Mouse (Mus musculus) stomach, embryonic 15.5 days (tissue): ENCODE results near the gene Mboat1. TPM values are rescaled to one million over a fixed set of nuclear protein-coding genes. Genes with fewer than 3 reads are reported as not detected.

ENCODE experiments used
- ATAC-seq: fragments of 200-750 bp; cut with Nextera tagmentation; 2 replicates; pipeline ENCODE4 v1.8.0; 2017; ENCODE audit warnings: low read depth, moderate number of reproducible peaks, moderate TSS enrichment; ENCODE audit not compliant: insufficient read depth, low FRiP score
- H3K27ac ChIP-seq: fragments of 300-500 bp; sonication (generic); 2 replicates; pipeline ENCODE4 v1.5.1; 2015; ENCODE audit warnings: mild to moderate bottlenecking, inconsistent platforms
- H3K27me3 ChIP-seq: fragments of 300-500 bp; sonication (generic); replicated peaks from 2 replicates; pipeline ENCODE4 v1.6.1; 2015; ENCODE audit warnings: inconsistent platforms
- H3K36me3 ChIP-seq: fragments of 300-500 bp; sonication (generic); 2 replicates; pipeline ENCODE4 v1.6.1; 2015; ENCODE audit warnings: inconsistent platforms
- H3K4me1 ChIP-seq: fragments of 300-500 bp; sonication (generic); 2 replicates; pipeline ENCODE4 v1.6.1; 2015; ENCODE audit warnings: inconsistent platforms
- H3K4me2 ChIP-seq: fragments of 300-500 bp; sonication (generic); 2 replicates; pipeline ENCODE4 v1.6.1; 2015; ENCODE audit warnings: mild to moderate bottlenecking, inconsistent platforms
- H3K4me3 ChIP-seq: fragments of 300-500 bp; sonication (generic); replicated peaks from 2 replicates; pipeline ENCODE4 v1.5.1; 2015; ENCODE audit warnings: inconsistent platforms
- H3K9ac ChIP-seq: fragments of 300-500 bp; sonication (generic); 2 replicates; pipeline ENCODE4 v1.6.1; 2015; ENCODE audit warnings: inconsistent platforms
- H3K9me3 ChIP-seq: fragments of 300-500 bp; sonication (generic); 2 replicates; pipeline ENCODE4 v1.6.1; 2016; ENCODE audit warnings: inconsistent platforms
- WGBS: fragments of 180-500 bp; shearing (Covaris S2); methylation state at CpG from one replicate; pipeline ENCODE4 v1.1.7; 2015; 5-methylcytosine and 5-hydroxymethylcytosine counted together
- polyA plus RNA-seq: library from polyadenylated mRNA; unstranded; fragments of >200 nt; fragmentation: Nextera tagmentation; extraction: Ambion mirVana; gene quantifications from 2 replicates; pipeline ENCODE4 v1.2.1, GENCODE M21; 2015

Mboat1 gene
- polyA plus RNA-seq, 1 experiment from 2014 or later: 54.3 TPM

DNA sequence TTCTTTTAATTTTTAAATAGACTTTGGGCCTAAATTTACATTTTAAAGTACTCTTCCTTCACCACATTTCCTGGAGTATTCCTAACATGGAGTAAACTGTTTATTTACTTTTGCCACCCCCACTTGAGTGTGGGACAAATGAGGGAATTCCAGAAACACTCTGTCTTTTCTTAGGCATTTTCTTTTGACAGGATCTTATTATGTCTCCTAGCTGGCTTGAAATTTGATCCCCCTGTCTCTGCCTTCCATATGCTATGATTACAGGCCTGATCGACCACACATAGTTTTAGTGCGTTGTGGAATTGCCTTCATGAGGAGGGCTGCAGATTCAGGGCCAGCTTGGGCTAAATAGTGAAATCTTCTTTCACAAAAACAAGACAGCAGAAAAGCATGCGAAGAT lies 85.0 kb downstream of the Mboat1 start:
- no peak for ATAC-seq
- Histone ChIP-seq H3K9me3 (no peaks in the 10 kb centered on the region), H3K36me3 (peaks cover 9% of the 10 kb centered on the region; the same call in 1 of the 2 replicates), H3K27me3 (no peaks in the 10 kb centered on the region), H3K9ac (no peak overlapping the region), H3K4me1 (no peaks in the 10 kb centered on the region), H3K27ac (no peak overlapping the region), H3K4me3 (no peak overlapping the region), H3K4me2 (no peak overlapping the region)
- 25% methylated on average over 3 of the region's 3 CpGs for WGBS

DNA sequence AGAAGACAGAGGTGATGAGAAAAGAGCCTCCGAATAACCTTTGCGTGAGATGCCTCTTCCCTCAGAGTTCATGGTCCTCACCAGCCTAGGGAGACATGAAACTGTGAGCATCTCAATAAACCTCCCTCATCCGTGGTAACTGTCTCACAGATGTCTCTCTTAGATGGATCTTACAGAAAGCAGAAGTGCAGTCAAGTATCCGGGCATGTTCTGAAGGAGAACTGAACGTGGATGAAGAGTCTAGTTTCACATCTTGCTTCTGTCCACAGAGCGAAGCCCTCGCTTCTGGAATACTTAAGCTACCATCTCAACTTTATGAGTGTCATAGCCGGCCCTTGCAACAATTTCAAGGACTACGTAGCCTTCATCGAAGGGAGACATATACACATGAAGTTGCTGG lies 87.8 kb downstream of the Mboat1 start:
- 92% methylated on average over 10 of the region's 10 CpGs for WGBS
- ATAC-seq: no peak
- Histone ChIP-seq H3K36me3 (peaks cover 9% of the 10 kb centered on the region; the same call in 1 of the 2 replicates), H3K27me3 (no peaks in the 10 kb centered on the region), H3K4me3 (no peak overlapping the region), H3K9me3 (no peaks in the 10 kb centered on the region), H3K27ac (no peak overlapping the region), H3K4me2 (no peak overlapping the region), H3K4me1 (no peaks in the 10 kb centered on the region), H3K9ac (no peak overlapping the region)

DNA sequence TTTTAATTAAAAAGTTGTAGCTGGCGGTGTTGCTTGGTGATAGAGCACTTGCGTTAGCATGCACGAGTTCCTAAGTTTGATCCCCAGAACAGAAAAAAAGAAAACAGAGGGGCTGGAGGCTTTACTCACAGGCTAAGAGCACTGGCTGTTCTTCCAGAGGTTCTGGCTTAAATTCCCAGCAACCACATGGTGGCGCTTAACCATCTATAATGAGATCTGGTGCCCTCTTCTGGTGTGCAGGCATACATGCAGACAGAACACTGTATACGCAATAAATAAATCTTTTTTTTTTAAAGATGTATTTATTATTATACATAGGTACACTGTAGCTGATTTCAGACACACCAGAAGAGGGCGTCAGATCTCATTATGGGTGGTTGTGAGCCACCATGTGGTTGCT lies 88.4 kb downstream of the Mboat1 start:
- Histone ChIP-seq H3K9ac (no peak overlapping the region), H3K36me3 (peaks cover 9% of the 10 kb centered on the region; the same call in 1 of the 2 replicates), H3K27me3 (no peaks in the 10 kb centered on the region), H3K9me3 (no peaks in the 10 kb centered on the region), H3K4me3 (no peak overlapping the region), H3K4me2 (no peak overlapping the region), H3K4me1 (no peaks in the 10 kb centered on the region), H3K27ac (no peak overlapping the region)
- WGBS: 95% methylated on average over 6 of the region's 6 CpGs
- ATAC-seq: no peak

DNA sequence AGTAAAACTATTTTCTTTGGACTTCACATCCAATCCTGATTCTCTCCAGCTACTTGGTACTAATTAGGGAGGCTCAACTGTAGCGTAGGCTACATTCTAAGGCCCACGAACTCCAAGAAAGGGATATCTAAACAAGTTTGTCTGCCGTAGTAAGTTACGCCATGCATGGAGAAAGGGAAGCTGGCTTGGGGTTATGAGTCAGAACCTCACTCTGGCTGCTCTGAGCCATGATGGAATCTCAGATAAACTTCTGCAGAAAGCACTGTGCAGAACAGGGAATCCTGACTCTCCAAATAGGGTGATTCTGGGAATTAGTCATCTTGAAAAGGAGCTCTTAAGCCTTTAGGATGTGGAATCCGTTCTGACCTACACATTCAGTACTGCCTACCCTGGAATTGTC lies 92.5 kb downstream of the Mboat1 start:
- ATAC-seq: no peak
- H3K4me3 ChIP-seq: no peak overlapping the region
- peaks cover 6% of the 10 kb centered on the region; the same call in 1 of the 2 replicates for H3K36me3 ChIP-seq
- no peak overlapping the region for H3K9ac ChIP-seq
- H3K4me1 ChIP-seq: no peaks in the 10 kb centered on the region
- 74% methylated on average over 5 of the region's 5 CpGs for WGBS
- H3K4me2 ChIP-seq: no peak overlapping the region
- no peak overlapping the region for H3K27ac ChIP-seq
- H3K9me3 ChIP-seq: no peaks in the 10 kb centered on the region
- no peaks in the 10 kb centered on the region for H3K27me3 ChIP-seq

DNA sequence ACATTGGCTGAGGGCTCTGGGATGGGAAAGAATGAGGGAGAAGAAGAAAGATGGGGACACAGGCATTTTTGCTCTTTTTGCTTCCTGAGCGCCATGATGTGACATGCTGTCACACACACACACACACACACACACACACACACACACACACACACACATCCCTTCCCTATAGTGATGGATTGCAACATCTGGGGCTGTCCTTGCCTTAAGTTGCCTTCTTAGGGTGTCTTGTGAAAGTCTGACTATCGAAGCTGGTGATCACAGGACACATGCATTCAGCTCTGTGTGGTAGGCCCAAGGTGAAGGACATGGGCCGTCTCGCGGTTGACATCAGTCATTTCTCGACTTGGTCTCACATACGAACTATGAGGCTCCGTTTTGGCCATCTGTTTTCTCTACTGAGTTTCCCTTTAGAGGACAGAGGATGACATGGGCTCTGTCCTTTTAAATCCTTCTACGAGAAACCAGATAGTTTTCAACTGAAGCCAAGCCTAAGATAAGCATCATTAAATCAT lies 93.4 kb downstream of the Mboat1 start:
- Histone ChIP-seq H3K4me2 (no peak overlapping the region), H3K9ac (no peak overlapping the region), H3K4me3 (no peak overlapping the region), H3K27me3 (no peaks in the 10 kb centered on the region), H3K9me3 (no peaks in the 10 kb centered on the region), H3K36me3 (peaks cover under 1% of the 10 kb centered on the region; the same call in 1 of the 2 replicates), H3K27ac (no peak overlapping the region), H3K4me1 (no peaks in the 10 kb centered on the region)
- WGBS: 80% methylated on average over 9 of the region's 9 CpGs
- no peak for ATAC-seq

DNA sequence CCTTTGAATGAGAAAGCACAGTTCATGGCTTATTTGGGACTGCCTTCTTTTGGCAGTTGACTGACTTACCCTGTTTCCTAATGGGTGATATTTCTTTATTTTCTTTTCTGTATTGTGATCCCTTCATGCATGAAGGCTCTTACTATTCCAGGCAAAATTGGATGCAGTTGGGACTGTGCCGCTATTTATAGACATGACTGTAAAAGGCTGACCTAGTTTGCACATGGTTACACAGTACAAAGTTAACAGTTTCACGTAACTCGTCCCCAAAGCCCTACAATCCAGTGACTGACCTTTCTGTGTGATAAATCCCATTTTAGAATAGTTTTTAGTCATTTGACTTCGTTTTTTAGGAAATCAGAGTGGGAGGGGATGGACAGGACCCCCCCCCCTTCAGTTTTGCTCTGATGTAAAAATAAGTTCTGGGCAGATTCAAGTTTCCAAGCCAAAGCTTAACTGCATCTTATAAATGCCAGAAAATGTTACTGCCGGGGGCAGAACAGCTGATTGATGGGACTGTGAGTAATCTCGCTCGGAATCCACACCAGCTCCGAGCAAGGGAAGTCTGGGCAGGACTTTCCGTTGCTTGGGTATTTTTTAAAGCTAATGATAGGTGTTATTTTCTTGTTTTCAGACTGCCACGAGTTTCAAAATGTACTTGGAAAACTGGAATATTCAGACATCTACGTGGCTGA lies 98.9 kb downstream of the Mboat1 start:
- Histone ChIP-seq H3K27me3 (no peaks in the 10 kb centered on the region), H3K27ac (no peak overlapping the region), H3K36me3 (no peaks in the 10 kb centered on the region), H3K9ac (no peak overlapping the region), H3K4me3 (no peak overlapping the region), H3K4me2 (no peak overlapping the region), H3K4me1 (no peaks in the 10 kb centered on the region), H3K9me3 (no peaks in the 10 kb centered on the region)
- 57% methylated on average over 11 of the region's 11 CpGs for whole genome bisulfite sequencing
- no peak for ATAC-seq

DNA sequence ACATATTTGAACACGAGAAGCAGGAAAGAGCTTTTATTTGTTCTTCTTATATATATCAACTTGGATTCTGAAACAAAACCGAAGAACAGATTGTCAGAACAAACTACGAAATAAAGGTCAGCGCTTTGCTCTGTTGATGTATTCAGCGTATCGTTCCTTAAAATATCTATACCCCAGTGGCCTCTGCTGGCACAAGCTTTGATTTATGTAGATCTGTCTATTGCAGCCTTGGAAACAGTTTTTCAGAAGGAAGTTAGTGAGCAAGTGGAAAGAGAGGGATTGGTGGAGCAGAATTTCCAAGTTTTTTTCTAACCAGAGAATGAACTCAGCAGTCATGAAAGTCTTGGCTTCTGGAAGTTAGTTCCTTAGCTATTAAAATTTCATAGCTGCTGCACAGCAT lies 103.1 kb downstream of the Mboat1 start:
- no peak overlapping the region for H3K4me3 ChIP-seq
- H3K27me3 ChIP-seq: no peaks in the 10 kb centered on the region
- no peak for ATAC-seq
- H3K4me2 ChIP-seq: no peak overlapping the region
- WGBS: 73% methylated on average over 6 of the region's 6 CpGs
- no peak overlapping the region for H3K9ac ChIP-seq
- H3K36me3 ChIP-seq: no peaks in the 10 kb centered on the region; the same call in 1 of the 2 replicates
- no peaks in the 10 kb centered on the region for H3K9me3 ChIP-seq
- H3K4me1 ChIP-seq: no peaks in the 10 kb centered on the region
- no peak overlapping the region for H3K27ac ChIP-seq

DNA sequence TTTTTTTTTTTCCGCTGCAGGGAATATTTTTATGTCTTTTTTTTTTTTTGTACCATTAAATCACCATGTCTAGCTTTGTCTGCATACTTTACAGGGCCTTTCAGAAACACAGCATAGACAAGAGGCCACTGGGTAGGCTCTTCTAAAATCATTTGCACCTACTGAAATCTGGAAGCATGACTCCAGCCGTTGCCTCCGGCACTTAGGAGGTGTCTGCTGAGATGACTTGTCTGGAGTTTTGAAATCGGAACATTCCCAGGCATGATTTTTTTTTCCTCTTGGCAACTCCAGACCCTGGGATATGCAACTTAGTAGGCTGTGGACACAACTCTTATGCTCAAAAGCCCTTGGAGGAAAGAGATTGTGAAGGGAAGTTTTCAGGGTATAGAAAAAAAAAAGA lies 109.3 kb downstream of the Mboat1 start:
- no peak for ATAC-seq
- no peaks in the 10 kb centered on the region for H3K27me3 ChIP-seq
- no peak overlapping the region for H3K27ac ChIP-seq
- no peaks in the 10 kb centered on the region; the same call in 1 of the 2 replicates for H3K36me3 ChIP-seq
- no peak overlapping the region for H3K9ac ChIP-seq
- H3K4me1 ChIP-seq: no peaks in the 10 kb centered on the region
- H3K4me2 ChIP-seq: no peak overlapping the region
- no peaks in the 10 kb centered on the region for H3K9me3 ChIP-seq
- H3K4me3 ChIP-seq: no peak overlapping the region
- 76% methylated on average over 4 of the region's 4 CpGs for WGBS

DNA sequence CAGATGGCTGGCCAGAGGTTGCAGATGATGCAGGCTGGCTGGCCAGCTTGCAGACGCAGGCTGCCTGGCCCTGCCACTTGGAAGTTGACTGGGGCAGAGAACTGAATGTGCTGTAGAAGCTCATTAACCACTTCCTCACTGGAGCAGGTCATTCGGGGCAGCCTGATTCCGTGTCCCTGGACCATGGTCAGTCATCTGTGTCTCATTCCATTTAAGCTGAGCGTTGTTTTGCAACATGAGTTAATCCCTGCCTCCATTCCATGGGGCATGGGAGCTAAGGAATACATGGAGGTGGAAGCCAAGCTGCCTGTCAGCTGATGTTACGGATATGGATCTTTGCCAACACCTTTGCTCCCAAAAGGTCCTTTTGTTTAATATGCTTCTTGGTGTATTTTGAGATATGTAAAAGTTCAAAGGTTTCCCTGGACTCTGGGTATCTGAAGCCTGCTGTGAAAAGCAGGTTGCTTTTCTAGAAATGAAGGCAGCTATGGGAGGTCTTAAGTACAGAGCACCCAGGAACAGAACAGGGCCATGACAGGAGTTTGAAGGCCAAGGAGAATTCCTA lies 114.1 kb downstream of the Mboat1 start:
- Histone ChIP-seq H3K9ac (no peak overlapping the region), H3K27me3 (no peaks in the 10 kb centered on the region), H3K4me3 (no peak overlapping the region), H3K36me3 (no peaks in the 10 kb centered on the region), H3K4me1 (no peaks in the 10 kb centered on the region), H3K9me3 (no peaks in the 10 kb centered on the region), H3K4me2 (no peak overlapping the region), H3K27ac (no peak overlapping the region)
- no peak for ATAC-seq
- WGBS: 55% methylated on average over 5 of the region's 5 CpGs

DNA sequence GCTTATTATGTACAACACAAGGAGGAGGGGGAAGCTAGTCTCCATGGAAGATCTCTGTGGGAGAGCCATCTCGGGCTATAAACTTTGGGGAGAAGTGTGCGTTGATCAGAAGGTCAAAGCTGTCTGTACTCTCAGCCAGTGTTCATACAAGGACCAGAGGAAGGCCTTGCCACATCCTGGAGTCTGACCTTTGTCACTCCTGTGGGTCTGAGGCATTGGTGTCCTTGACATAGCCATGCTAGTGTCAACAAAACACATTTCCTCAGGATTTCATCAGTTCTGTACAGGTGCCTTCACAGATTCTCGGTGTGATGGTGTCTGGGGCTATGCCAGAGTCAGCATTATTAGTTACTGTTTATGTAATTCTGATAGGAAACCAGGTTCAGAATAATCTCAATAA lies 115.1 kb downstream of the Mboat1 start:
- no peak overlapping the region for H3K4me2 ChIP-seq
- H3K36me3 ChIP-seq: no peaks in the 10 kb centered on the region
- ATAC-seq: no peak

DNA sequence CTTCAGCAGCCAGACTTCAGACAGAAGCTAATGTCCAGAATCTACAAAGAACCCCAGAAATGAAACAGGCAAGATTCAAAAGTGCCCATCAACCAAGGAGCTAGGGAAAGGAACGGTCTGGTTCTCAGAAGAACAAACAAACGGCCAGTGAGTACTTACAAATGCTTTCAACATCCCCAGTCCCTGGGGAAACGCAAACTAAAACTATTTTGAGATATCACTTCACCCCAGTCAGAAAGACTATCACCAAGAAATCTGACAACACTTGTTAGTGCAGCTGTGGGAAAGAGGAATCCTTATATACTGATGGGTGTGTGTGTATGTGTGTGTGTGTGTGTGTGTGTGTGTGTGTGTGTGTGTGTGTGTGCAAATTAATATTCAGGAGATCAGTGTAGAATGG lies 116.4 kb downstream of the Mboat1 start:
- Histone ChIP-seq H3K36me3 (no peaks in the 10 kb centered on the region), H3K4me3 (no peak overlapping the region), H3K4me1 (no peaks in the 10 kb centered on the region), H3K27me3 (no peaks in the 10 kb centered on the region), H3K4me2 (no peak overlapping the region), H3K9me3 (no peaks in the 10 kb centered on the region), H3K9ac (no peak overlapping the region), H3K27ac (no peak overlapping the region)
- ATAC-seq: no peak
- WGBS: 26% methylated on average over 3 of the region's 3 CpGs

More for the DNA sequence above, 115.1 kb downstream of the Mboat1 start:
- H3K9me3 ChIP-seq: no peaks in the 10 kb centered on the region
- H3K9ac ChIP-seq: no peak overlapping the region
- no peak overlapping the region for H3K27ac ChIP-seq
- 78% methylated on average over 3 of the region's 3 CpGs for WGBS
- H3K4me3 ChIP-seq: no peak overlapping the region
- no peaks in the 10 kb centered on the region for H3K27me3 ChIP-seq
- H3K4me1 ChIP-seq: no peaks in the 10 kb centered on the region

DNA sequence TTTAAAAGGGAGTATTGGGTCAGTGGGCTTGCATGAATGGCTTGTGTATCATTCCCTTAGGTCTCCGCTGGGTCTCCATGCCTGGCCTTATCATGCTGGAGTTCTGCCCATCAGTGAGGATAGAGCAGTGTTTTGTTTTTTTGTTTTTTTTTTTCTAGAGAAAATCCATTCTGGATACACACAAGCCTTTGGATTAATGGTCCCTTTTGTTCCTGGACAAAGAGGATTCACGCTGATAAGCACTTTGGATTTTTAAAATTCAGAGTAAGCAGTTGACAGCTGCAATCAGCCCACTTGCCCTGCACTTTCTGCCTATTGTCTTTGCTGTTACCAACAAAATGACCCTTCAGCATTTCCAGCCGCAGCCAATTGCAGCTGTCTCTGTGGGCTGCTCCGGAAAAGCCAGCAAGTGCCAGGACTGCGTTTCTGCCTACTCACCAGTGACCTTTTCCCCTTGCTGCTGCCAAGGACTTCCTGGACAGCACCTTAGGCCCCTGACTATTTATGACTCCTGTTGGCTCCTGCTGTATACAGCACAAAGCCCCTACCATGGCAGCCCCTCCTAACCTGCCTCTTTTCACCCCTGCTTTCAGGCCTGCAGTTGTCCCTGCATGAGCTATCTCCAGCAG lies 117.5 kb downstream of the Mboat1 start:
- 47% methylated on average over 5 of the region's 5 CpGs for WGBS
- H3K4me3 ChIP-seq: no peak overlapping the region
- no peaks in the 10 kb centered on the region for H3K36me3 ChIP-seq
- no peak overlapping the region for H3K9ac ChIP-seq
- no peaks in the 10 kb centered on the region for H3K9me3 ChIP-seq
- H3K4me2 ChIP-seq: no peak overlapping the region
- no peaks in the 10 kb centered on the region for H3K4me1 ChIP-seq
- H3K27ac ChIP-seq: no peak overlapping the region
- no peaks in the 10 kb centered on the region for H3K27me3 ChIP-seq
- ATAC-seq: no peak
